Mouse (Mus musculus) megakaryocyte progenitor cell, adult 5-6 weeks (primary cell): ENCODE measurements around the gene Olfr1015. TPM values are rescaled to one million over a fixed set of nuclear protein-coding genes. Genes with fewer than 3 reads are reported as not detected.

Experiments
- ATAC-seq: replicated peaks from 2 replicates; pipeline ENCODE4 v1.8.0; 2016; ENCODE audit warnings: mild to moderate bottlenecking, moderate TSS enrichment, inconsistent platforms; ENCODE audit not compliant: poor library complexity
- total RNA-seq, 2 experiments: library from RNA; stranded (forward) in 1 of 2; stranded (reverse) in 1 of 2; fragments of 157-497, 149-512 nt in 1 of 2; fragments of 200-1000 nt in 1 of 2; gene quantifications; 2 replicates each; pipeline versions ENCODE4 v1.2.3 to v1.2.4; 2015 to 2017

The Olfr1015 gene
- total RNA-seq (2015) (not detected in 2 replicates), total RNA-seq (2017) (not detected in 2 replicates)

DNA sequence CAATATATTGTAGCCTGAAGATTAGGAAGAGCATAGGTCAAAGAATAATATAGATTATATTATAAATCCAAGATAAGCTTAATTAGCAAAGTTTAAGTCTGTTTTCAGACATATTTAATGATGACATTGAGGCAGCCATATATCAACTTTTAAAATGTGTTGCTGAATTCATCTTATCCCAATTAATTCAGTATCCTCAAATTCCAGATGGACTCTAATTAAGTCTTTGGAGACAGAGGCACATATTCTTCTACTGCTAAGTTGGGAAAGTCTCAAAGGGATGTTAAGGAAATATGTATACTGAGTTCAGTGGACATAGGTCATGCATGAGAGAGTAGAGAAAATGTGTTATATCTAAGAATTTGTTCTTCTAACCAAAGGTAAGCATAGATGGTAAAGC lies at the start of gene Olfr1015:
TSS of gene Olfr1015 (plus strand) at position 301 of the 400 bp plus-strand sequence.
- no peak for ATAC-seq

DNA sequence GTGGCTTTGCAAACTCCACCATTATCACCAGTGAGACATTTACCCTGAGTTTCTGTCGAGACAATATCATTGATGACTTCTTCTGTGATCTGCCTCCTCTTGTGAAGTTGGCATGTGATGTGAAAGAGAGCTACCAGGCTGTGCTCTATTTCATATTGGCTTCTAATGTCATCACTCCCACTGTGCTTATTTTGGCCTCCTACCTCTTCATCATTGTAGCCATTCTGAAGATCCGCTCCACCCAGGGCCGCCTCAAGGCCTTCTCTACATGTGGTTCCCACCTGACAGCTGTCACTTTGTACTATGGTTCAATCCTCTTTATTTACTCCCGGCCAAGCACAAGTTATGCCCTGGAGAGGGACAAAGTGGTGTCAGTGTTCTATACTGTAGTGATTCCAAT lies 28.0 kb upstream of the Olfr1015 start:
- no peak for ATAC-seq

DNA sequence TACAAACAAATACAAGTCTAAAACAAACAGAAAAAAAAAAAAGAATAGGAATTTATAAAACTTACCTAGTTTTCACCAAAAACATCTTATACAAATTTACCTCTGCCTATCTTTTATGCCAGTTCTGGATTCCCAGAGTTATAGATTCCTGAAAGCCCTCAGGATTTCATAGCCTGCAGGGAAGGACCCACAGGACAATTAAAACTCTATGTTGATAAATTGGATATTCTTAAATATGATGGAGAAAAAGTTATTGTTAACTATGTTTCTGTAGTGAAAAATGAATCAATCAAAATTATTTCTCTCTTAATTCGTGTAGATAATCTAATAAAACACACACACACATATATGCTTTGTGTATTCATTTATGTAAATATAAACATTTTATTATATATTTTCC lies 19.2 kb upstream of the Olfr1015 start, which contains the start of gene Olfr1012:
TSS of gene Olfr1012 (minus strand) at position 101 of the 400 bp plus-strand sequence.
- ATAC-seq = no peak

DNA sequence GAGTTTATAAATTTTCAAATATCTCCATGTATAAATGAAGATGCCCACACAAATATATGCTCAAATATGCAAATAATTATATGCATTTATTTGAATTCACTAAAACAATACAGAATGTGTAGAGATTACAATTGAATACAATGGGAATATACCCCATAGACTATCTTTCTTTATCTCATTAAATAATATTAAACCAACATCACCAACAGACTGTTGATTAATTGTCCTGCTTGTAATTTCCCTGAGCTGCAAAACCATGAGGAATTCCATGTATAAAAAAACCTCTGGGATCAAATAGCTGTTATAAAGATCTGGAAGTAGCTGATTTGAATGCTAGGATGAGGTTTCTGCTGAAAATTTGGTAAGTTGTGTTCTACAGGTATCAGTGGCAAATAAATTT lies 15.0 kb upstream of the Olfr1015 start, which contains the start of gene Olfr1013:
TSS of gene Olfr1013 (plus strand) at position 301 of the 400 bp plus-strand sequence.
- ATAC-seq = no peak

DNA sequence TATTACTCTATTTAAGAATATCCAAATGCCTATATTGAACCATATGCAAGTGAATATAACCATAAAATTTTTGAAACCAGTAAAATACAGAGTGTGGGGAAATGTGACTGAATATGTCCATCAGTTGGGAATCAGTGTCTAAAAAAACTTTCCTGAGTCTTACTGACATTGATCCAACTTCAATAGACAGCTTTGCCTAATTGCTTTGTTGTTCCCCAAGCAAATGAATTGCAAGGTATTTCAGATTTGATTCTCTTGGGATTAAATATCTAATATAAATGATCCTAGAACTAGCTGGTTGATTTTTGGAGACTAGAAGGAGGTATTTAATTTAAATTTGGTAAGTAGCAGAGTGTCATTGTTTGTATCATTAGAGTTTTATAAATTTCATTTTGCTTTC lies 9.4 kb upstream of the Olfr1015 start, which contains the start of gene Olfr1014:
TSS of gene Olfr1014 (plus strand) at position 301 of the 400 bp plus-strand sequence.
- no peak for ATAC-seq

DNA sequence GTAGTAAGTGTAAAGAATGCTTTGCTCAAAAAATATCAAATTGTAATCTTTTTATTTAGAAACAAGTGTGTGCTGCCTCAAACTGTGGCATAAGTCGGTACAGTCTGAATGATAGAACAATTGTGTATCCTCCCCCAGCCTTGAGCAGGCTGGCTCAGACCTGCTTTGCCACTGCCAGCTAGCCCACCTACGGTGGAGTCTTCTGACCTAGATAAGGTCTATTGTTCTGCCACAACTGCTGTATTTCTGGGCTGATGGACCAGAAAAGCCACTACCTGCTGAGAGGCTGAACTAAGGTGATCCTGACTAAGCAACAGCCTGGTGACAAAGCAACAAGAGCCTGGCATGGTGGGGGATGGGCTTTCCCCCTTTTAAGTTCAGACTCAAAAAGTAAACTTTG lies 10.5 kb downstream of the Olfr1015 start:
- ATAC-seq = no peak

DNA sequence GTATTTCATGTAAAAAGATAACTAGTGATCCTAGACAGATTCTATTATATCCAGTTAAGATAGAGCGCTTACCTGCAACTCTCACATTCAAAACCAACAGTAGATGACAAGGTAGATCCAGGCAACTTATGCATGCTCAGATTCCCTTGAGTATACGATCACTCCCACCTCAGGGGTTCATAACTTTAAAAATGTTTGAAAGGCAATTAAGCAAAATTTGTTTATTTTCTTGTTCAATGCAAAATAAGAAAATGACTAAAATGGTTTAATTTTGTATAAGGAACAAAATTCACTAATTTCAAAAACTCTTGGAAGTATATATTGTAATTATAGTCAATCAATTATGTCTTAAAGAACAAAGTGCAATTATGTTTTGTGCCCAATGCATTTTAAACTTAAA lies 20.6 kb downstream of the Olfr1015 start, which contains the start of gene Olfr1016:
TSS of gene Olfr1016 (minus strand) at position 101 of the 400 bp plus-strand sequence.
- no peak for ATAC-seq

DNA sequence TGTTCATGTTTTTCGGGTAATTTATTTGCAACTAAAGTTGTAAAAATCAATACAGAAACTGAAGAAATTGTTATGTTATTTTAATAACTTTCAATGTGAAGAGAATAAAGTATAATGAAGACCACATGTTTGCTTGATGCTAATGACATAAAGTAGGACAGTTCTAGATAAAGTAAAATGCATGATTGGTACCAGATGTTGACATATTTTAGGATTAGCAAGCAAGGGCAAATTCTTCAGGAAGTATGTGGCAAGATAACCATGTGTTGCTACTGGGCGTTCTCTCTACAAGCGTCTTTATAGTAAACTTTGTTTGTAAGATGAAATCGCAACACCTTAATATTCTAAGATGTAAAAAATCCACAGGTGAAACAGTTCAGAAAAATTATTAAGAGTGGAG lies 22.7 kb downstream of the Olfr1015 start:
- ATAC-seq = no peak

DNA sequence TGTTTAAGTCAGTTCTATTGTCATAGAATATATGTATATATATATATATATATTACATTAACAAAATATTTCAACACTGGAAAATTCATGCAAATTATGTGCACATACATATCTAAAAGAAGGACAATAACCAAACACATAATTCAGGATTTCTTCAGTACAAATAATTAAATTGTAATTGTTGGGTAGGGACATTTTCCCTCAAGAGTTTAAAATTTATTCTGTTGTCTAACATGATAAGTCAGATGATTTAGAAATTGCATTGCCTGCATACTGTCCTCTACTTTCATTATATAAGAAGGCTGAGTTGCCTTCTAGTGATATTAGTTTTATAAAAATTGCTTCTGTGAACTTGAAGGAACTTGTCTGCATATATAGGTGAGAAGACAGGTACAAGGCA lies 36.4 kb downstream of the Olfr1015 start, which contains the start of gene Olfr1018:
TSS of gene Olfr1018 (plus strand) at position 301 of the 400 bp plus-strand sequence.
- ATAC-seq = no peak

Other genes starting within 250 kb of the Olfr1015 start
- not detected in 2 replicates for gene Olfr996, start 202.8 kb upstream of the Olfr1015 start, total RNA-seq (2015)
- gene Olfr996, start 202.8 kb upstream of the Olfr1015 start, total RNA-seq (2017) = not detected in 2 replicates
- gene Olfr998, start 193.1 kb upstream of the Olfr1015 start, total RNA-seq (2015) = not detected in 2 replicates
- gene Olfr998, start 193.1 kb upstream of the Olfr1015 start, total RNA-seq (2017) = not detected in 2 replicates
- gene Olfr1000, start 170.1 kb upstream of the Olfr1015 start, total RNA-seq (2015) = not detected in 2 replicates
- gene Olfr1000, start 170.1 kb upstream of the Olfr1015 start, total RNA-seq (2017) = not detected in 2 replicates
- not detected in 2 replicates for gene Olfr1002, start 131.3 kb upstream of the Olfr1015 start, total RNA-seq (2015)
- gene Olfr1002, start 131.3 kb upstream of the Olfr1015 start, total RNA-seq (2017) = not detected in 2 replicates
- gene Olfr154, start 117.6 kb upstream of the Olfr1015 start, total RNA-seq (2015) = not detected in 2 replicates
- gene Olfr154, start 117.6 kb upstream of the Olfr1015 start, total RNA-seq (2017) = not detected in 2 replicates
- gene Olfr1006, start 103.2 kb upstream of the Olfr1015 start, total RNA-seq (2015) = not detected in 2 replicates
- gene Olfr1006, start 103.2 kb upstream of the Olfr1015 start, total RNA-seq (2017) = not detected in 2 replicates
- not detected in 2 replicates for gene Olfr1008, start 92.6 kb upstream of the Olfr1015 start, total RNA-seq (2015)
- gene Olfr1008, start 92.6 kb upstream of the Olfr1015 start, total RNA-seq (2017) = not detected in 2 replicates
- gene Olfr1009, start 66.6 kb upstream of the Olfr1015 start, total RNA-seq (2015) = not detected in 2 replicates
- gene Olfr1009, start 66.6 kb upstream of the Olfr1015 start, total RNA-seq (2017) = not detected in 2 replicates
- not detected in 2 replicates for gene Olfr1012, start 19.3 kb upstream of the Olfr1015 start, total RNA-seq (2015)
- not detected in 2 replicates for gene Olfr1012, start 19.3 kb upstream of the Olfr1015 start, total RNA-seq (2017)
- gene Olfr1013, start 14.9 kb upstream of the Olfr1015 start, total RNA-seq (2015) = not detected in 2 replicates
- gene Olfr1013, start 14.9 kb upstream of the Olfr1015 start, total RNA-seq (2017) = not detected in 2 replicates
- gene Olfr1014, start 9.3 kb upstream of the Olfr1015 start, total RNA-seq (2015) = not detected in 2 replicates
- not detected in 2 replicates for gene Olfr1014, start 9.3 kb upstream of the Olfr1015 start, total RNA-seq (2017)
- not detected in 2 replicates for gene Olfr1016, start 20.5 kb downstream of the Olfr1015 start, total RNA-seq (2015)
- not detected in 2 replicates for gene Olfr1016, start 20.5 kb downstream of the Olfr1015 start, total RNA-seq (2017)
- not detected in 2 replicates for gene Olfr1018, start 36.5 kb downstream of the Olfr1015 start, total RNA-seq (2015)
- not detected in 2 replicates for gene Olfr1018, start 36.5 kb downstream of the Olfr1015 start, total RNA-seq (2017)
- not detected in 2 replicates for gene Olfr1019, start 63.5 kb downstream of the Olfr1015 start, total RNA-seq (2015)
- gene Olfr1019, start 63.5 kb downstream of the Olfr1015 start, total RNA-seq (2017) = not detected in 2 replicates
- gene Olfr1020, start 65.0 kb downstream of the Olfr1015 start, total RNA-seq (2015) = not detected in 2 replicates
- not detected in 2 replicates for gene Olfr1020, start 65.0 kb downstream of the Olfr1015 start, total RNA-seq (2017)
- not detected in 2 replicates for gene Olfr1022, start 86.6 kb downstream of the Olfr1015 start, total RNA-seq (2015)
- gene Olfr1022, start 86.6 kb downstream of the Olfr1015 start, total RNA-seq (2017) = not detected in 2 replicates
- gene Olfr1023, start 103.6 kb downstream of the Olfr1015 start, total RNA-seq (2015) = not detected in 2 replicates
- not detected in 2 replicates for gene Olfr1023, start 103.6 kb downstream of the Olfr1015 start, total RNA-seq (2017)
- gene Olfr1024, start 123.0 kb downstream of the Olfr1015 start, total RNA-seq (2015) = not detected in 2 replicates
- not detected in 2 replicates for gene Olfr1024, start 123.0 kb downstream of the Olfr1015 start, total RNA-seq (2017)
- not detected in 2 replicates for gene Olfr1025-ps1, start 133.2 kb downstream of the Olfr1015 start, total RNA-seq (2015)
- not detected in 2 replicates for gene Olfr1025-ps1, start 133.2 kb downstream of the Olfr1015 start, total RNA-seq (2017)
- gene Olfr1026, start 139.5 kb downstream of the Olfr1015 start, total RNA-seq (2015) = not detected in 2 replicates
- not detected in 2 replicates for gene Olfr1026, start 139.5 kb downstream of the Olfr1015 start, total RNA-seq (2017)
- gene Olfr1028, start 168.4 kb downstream of the Olfr1015 start, total RNA-seq (2015) = not detected in 2 replicates
- not detected in 2 replicates for gene Olfr1028, start 168.4 kb downstream of the Olfr1015 start, total RNA-seq (2017)
- not detected in 2 replicates for gene Olfr1029, start 191.9 kb downstream of the Olfr1015 start, total RNA-seq (2015)
- gene Olfr1029, start 191.9 kb downstream of the Olfr1015 start, total RNA-seq (2017) = not detected in 2 replicates
- not detected in 2 replicates for gene Olfr1030, start 197.3 kb downstream of the Olfr1015 start, total RNA-seq (2015)
- not detected in 2 replicates for gene Olfr1030, start 197.3 kb downstream of the Olfr1015 start, total RNA-seq (2017)
- not detected in 2 replicates for gene Olfr1031, start 208.3 kb downstream of the Olfr1015 start, total RNA-seq (2015)
- not detected in 2 replicates for gene Olfr1031, start 208.3 kb downstream of the Olfr1015 start, total RNA-seq (2017)
- gene Olfr1032, start 223.5 kb downstream of the Olfr1015 start, total RNA-seq (2015) = not detected in 2 replicates
- gene Olfr1032, start 223.5 kb downstream of the Olfr1015 start, total RNA-seq (2017) = not detected in 2 replicates
- gene Olfr1033, start 238.6 kb downstream of the Olfr1015 start, total RNA-seq (2015) = 0.10 and 0.24 TPM in 2 replicates
- gene Olfr1033, start 238.6 kb downstream of the Olfr1015 start, total RNA-seq (2017) = 0.14 TPM in 1 of 2 replicates, not detected in the other